Mouse (Mus musculus) kidney, adult 8-10 months (tissue): ENCODE data around the gene Trak1.

Experiments used
- DNase-seq, 2 experiments: peaks; one replicate each; pipeline ENCODE4 v3.0.0; 2022

Gene Trak1

DNA sequence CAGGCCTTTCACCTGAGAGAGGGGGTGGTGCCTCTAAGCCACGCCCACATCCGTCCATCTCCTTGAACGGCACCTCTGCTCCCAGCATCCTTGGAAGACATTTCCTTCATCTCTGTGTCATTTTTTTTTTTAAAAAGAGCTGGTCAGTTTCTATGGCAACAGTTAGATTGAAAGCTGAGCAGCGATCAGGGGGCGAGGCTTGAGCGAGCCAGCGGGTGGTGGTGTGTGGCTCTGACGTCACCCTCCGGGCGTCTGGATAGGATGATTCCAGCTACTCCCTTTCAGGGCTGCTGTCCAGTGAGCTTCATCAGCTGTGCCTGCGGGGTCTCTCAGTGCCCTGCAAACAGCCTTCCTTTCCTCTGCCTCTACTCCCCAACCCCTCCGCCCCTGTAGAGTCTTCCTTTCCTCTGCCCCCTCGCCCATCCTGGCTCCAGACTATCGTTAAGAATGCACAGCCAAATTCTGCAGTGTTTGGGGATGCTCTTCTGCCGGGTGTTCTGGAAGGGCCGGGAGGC is 105.9 kb downstream of the Trak1 start:
- DNase-seq = no peak

DNA sequence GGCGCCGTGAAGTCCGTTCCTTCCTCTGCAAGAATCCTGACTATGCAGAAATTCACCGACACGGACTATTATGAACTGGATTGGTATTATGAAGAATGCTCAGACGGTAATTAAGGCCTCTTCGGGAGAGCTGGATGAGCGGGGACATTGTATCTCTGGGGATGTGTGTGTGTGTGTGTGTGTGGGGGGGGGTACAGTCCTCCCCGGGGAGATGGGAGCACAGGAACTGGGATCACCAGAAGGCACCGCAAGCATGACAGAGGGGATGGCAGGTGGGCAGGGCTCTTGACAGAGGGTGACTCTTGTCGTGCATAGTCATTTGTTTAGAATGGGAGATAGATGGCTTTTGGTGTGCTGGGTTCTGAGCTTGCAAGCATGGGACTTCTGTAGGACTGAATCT is 106.4 kb downstream of the Trak1 start:
- DNase-seq = no peak

DNA sequence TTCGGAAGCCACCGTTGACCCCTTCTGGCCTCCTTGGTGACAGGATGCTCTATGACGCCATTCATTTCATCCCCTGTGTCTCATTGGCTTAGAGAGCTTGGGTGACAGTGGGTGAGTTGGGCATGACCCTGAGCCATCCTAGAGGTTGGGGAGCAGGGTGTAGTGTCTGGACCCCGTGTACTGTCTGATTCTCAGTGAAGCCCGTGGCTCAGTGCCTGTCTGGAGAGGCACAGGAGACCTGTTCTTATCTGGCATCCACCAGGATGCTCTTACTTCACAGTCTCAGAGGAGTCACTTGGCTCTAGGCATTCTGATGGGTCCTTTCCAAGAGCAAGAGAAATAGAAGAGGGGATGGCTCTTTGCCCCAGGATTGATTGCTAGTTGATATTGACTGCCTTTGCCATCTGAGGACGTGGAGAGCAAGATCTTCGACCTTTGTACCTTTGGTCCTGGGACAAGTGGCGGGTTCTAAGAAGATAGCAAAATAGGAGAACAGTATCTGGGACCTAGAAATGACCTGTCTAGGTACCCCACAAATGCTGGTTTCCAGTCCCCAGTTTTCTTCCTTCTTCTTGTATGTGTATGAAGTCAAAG is 107.9 kb downstream of the Trak1 start:
- no peak for DNase-seq

DNA sequence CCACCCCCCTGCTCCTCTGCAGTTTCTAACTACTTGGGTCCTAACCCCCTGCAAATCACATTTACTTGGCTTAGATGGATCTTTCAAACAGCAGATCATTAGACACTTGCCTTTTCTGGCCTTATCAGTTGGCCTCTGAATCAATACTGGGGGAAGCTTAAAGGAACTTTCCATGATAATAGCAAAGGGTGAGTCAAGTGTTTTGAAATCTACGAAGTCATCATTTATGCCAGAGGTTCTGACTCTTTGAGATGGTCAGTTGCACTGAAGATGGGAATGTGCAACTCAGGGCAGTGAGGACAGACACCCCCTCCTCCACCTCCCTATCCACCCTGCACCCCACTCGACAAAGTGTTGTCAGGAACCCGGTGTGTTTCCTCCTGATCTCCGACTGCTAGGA is 108.5 kb downstream of the Trak1 start:
- no peak for DNase-seq

DNA sequence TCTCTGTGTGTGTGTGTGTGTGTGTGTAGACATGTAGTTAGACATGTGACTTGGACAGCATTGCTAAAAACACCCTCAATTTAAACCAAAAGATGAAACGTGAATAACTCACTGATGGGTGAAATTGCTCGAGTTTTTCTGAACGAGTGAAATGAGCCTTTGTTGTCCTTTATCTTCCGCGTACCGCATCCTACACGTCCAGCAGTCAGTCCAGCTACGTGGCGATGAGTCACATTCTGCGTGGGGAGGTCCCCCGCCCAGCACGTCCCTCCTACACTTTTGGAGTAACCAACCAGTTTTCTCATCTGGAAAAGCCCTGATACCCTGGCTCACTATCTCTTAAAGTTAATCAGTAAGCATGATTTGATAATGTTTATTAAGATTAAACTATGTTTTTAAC is 116.9 kb downstream of the Trak1 start:
- DNase-seq = no peak

DNA sequence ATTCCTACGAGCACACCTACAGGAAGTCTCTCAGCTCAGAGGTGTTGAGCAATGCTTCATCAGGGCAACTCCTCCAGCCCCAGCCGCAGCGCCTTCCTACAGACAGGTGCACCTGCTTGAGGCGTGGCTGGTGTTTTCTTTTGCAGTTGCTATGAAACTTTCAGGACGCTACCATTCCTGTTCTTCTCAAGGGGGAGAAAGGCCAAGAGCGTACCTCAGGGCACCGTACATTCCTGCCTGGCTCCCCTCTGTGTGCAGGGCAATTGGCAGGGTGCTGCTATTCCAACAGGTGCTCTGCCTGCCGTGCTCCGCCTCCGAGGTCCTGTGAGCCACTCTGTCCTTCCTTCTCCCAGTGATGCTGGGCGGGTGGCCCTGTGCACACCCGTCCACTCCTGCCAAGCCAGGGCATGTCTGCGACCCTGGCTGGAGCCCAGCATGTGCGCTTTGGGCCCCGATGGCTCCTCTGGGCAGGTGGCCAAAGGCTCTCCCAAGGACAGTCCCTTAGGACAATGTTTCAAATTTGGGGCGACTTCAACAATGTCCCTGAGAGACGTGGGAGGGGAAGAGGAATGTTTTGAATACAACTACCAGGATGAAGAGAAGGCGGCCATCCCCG is 118.4 kb downstream of the Trak1 start:
- DNase-seq = peak; percentile 60 to 79

DNA sequence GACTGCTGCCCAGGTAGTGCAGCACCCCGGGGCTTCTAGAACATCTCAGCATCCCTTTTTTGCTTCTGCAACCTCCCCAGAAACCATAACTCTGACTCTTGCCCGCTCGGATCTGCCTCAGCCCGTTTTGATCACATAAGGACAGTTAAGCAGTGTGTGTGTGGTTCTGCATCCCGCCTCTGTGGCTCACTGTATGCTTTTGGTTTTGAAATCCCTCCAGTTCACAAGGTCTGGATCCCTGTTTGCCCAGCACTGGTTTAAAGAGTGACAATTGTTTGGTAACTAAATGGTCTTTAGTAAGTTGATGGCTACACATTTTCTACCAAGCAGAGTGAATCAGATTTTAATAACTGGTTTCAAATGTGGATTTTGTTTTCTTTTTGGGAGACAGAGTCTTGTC is 119.2 kb downstream of the Trak1 start:
- no peak for DNase-seq

DNA sequence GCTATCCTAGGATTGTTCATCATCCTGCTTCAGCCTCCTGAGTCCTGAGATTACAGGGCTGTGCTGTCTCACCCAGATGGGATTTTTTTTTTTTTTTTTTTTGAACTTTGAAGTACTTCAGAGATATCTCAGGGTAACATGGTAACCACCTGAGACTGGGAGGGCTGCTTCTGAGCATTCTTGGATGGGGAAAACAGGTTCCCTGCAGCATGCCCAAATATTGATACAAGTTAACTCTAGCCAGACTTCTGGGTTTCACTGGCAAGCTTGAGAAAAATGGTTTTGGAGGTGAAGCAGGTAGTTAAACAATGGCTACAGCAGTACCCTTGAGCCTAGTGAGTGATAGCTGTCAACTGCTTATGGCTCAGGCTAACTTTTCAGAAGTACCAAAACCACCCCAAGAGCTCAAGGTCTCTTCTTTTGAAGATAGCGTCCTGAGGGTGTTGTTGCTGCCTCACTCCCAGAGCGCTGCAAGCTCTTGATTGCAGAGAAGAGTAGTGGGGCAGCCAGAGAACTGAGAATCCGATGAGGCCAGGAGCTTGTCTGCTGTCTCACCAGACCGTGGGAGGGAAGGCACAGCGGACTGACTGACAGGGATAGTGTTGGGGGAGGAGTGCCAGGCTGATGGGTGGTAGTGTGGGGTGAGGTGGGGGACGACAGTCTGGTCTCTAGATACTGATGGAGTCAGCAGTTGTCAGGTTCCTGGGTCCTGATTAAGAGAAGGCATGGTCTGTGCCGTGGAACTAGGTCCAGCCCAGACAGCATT is 119.8 kb downstream of the Trak1 start:
- DNase-seq = no peak

DNA sequence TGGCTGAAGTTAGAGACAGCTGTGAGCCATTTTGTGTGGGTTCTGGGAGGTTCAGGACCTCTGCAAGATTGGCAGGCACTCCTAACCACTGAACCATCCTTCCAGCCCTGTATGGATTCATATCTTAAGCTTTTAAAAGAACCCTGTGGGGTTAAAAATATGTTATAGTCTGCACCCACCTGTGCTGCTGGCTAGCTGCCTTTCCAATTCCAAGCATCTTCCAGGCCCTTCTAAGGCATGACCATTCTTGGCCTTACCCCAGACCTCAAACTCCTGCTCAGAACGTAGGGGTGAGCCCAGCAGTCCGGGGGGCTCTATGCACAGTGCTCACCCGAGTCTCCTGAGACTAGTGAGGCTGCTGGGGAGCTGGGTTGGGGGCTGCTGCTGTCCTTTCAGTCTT is 121.7 kb downstream of the Trak1 start:
- no peak for DNase-seq

DNA sequence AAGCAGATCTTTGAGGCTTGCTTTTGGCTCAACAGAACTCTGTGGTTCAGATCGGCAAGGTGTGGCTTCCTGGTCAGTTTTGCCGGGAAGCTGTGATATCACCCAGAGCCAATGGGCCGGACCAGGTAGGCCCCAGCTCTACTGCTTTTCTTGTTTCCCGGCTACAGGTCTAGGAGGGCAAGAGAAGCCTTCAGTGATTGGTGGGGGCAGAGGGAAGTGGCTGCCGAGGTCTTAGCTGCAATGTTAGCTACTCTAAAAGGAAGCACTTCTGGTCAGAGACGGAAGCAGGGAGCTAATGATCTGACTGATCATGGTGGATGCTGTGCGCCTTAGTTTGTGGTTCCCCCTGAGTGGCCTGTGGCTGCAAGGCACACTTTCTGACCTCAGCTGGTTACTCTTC is 122.3 kb downstream of the Trak1 start:
- no peak for DNase-seq

DNA sequence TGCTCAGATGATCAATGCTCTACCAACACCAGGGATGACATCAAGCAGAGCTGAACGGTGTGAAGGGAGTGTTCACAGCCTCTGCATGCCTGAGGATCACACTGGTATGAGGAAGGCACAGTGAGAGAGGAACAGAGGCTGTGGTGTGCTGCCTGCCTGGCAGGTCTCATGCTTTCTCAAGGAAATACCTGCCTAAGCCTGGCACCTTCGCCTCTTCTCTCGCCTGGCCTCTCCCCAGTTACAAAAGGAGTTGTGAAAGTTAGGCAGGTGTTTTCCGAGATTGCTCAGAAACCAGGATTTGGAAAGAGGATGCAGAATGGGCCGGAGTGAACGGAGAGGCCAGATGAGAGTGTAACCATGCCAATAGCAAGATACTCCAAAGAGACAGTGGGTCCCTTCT is 123.5 kb downstream of the Trak1 start:
- no peak for DNase-seq

DNA sequence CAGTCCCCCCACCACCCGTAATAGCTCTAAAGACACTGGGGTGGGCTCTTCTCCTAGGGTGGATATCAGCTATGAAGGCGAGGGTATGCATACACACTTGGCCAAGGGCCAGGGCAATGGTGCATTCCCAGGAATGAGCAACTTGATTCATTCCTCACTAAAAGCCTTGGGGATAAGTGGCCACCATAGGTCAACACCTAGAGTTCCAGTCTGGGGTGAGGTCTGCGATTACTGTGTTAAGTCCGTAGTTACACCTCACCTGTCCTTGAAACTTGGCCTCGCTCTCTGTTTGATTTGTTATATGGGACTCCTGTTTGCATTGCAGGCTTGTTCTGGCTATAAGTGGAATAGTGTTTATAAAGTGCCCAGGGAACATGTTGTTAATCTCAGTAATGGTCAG is 125.1 kb downstream of the Trak1 start:
- DNase-seq = peak; percentile 38 to 45

DNA sequence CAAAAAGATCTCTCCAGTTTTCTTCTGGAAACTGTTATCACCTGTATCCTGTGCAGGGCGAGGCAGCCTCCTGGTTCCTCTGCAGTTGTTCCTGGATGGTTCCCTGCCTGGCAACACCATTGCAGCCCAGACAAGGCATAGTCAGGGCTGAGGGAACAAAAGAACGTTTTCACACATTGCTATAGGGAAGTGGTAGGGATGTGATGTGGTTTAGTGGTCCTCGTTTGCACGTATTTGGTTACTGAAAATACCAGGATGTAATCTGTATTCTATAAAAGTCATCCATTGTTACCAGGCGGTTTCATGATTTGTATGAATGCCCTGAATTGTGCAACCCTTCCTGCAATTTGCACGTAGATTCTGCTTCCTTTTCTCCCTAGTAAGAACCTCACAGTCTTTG is 126.3 kb downstream of the Trak1 start:
- no peak for DNase-seq

DNA sequence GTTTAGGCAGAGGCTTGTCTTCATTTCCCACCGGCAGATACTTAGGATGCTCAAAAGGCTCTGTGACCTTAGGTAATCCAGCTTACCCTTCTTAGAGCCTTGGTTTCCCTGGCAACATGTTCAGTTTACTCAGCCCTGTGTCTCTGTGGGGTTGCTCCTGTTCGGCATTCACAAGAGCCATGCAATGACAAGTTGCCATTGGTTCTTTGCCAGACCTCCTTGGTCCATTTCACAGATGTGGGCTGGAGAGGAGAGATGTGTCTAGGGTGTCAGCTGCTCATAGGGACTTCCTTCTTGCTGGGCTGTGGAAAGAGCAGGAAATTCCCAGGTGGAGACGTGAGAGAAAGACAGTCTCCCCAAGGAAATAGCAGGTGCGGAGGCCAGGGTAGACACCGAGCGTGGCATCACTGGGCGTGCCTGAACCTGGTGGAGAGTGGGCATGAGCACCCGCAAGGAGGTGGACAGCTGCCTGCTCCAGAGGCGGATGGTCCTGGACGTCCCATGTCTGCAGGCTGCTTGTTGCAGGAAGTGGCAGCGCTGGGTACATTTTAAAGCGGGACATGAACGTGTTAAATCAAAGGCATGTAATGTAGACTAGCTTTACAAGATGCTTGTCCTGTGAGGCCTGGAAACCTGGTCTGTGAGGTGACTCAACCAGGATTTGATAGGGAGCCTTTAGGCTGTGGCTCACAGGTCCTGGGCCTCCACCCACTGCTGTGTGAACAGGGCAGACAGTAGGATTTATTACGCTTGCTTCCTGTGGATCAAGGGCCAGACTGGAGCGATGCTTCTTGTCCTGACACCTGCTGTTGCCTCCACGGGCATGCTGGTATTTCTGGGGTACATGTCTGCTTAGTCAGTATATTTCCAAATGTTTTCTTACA is 127.2 kb downstream of the Trak1 start:
- DNase-seq = no peak

DNA sequence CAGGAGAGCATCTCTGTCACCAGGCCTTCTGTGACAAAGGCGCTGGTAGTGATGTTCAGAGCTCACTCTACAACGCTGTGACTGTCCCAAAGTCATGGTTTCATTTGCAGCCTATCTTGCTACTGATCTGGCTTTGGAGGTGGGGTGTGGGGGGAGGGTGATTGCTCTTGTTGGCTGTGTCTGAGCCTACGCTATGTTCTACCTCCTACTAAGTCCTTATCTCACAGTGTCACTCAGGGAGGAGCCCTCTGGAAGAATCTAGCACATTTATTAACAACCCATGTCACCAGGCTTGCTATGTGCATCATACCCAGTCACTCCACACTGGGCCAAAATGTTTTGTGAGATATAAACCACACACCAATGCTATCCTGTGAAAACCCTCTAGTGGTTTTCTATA is 129.1 kb downstream of the Trak1 start:
- DNase-seq = no peak

DNA sequence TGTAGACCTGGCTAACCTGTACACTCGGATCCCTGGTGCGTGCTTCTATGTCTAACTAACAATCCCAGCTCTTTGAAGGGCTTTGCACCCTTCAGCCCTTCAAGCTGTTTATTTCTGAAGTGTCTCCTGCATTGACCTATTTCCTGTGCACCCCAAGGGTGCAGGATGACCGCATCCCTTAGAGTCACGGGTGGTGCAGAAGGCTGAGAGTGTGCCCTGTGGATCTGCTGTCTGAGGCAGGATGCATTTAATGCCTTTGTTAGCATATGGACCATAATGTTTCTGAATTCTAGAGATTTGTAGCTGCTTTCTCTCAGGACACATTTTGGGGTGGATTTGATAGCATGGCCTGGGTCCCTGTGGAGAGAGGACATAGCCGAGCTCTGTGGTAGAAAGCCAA is 129.6 kb downstream of the Trak1 start:
- DNase-seq = no peak

DNA sequence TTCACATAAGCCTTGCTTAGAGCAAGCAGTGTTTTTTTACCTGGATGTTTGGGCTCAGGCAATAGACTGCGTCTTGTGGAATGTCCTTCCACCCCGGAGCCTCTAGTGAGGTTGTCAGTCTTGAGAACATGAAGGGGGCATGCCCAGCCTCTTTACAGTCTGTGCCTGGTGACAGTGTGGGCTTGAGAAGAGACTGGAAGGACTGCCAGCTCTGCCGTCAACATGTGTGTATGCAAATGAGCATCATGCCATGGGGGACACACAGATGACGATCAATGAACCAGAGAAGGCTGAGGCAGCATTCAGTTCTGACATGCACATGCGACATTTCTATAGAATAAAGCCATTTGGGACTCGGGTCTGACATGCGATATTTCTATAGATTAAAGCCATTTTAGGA is 132.3 kb downstream of the Trak1 start:
- no peak for DNase-seq

DNA sequence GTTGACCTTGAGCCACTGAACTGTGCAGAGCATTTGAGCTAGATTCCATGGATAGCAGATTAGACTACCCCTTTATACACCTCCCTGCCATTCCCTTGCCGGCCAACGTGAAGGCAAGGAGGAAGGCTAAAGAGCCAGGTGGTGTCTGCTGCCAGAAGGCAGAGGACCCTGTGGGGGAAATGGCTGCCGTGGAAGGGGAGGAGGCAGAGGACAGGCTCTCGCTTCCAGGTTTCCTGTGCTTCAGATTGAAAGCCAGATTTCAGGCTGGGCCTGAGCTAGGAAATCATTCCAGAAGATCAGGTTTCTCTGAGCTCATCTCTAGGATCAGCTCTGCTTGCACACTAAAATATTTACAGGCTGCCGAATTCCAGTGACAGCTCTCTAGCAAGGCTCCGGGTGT is 133.1 kb downstream of the Trak1 start:
- no peak for DNase-seq

DNA sequence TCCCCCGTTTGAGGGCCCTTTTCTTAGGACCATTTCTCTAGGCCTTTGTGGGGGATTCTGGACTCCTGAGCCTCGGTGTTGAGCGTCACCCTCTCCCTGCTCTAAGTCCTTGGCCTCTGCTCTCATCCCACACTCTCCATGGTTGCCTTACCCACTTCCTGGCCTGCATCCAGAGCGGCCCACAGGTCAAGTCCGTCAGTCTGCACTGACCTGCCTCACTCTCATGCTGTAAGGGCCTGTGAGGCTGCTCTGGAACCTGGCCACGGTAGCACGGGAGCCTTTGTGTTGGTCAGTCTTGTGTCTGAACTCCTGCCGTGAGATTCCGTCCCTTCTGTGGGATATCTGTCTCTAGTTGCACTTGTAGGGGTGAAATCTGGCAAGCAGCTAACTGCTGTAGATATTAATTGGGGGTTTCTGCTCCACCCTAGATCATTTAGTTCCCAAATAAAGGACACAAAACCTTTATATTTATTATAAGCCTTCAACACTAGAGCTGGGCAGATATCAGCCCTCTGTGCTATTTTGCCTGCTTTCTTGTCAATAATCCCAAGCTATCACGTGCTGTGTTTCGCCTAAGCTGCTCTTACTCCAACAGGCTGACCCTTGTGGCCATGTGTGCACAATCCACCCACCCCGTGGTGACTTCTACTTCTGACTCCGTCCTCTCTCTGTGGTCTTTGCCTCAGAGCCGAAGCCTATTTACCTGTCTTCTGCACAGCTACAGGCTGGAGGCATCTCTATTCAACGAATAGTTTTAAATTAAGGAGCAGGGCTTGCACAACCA is 136.6 kb downstream of the Trak1 start:
- peak; percentile 61 to 63 for DNase-seq

DNA sequence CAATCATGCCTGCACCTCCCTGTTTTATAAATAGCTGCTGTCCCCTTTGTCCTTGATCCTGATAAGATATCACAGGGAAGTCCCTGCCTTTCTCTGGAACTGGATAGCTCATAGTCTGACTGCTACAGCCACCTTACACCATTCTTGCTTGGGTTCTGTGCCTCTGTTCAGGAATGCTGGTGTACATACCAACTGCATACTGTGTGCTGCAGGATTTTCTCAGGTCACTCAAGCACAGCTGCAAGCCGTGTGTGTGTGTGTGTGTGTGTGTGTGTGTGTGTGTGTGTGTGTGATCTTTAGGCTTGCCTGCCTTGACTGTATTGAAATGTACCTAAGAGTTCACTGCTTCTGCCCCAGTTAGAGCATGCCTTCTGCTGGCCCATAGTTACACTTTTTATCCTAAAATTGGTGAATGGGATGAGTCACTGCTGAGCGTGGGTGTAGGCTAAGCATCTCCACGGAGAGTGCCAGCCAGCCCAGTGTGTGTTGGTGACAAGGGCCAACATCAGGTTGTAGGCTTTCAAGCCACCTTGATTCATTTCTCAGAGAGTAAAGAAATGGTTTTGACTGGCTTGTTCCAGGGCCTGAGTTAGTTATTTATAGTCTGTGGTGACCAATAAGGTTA is 138.1 kb downstream of the Trak1 start:
- DNase-seq = no peak

DNA sequence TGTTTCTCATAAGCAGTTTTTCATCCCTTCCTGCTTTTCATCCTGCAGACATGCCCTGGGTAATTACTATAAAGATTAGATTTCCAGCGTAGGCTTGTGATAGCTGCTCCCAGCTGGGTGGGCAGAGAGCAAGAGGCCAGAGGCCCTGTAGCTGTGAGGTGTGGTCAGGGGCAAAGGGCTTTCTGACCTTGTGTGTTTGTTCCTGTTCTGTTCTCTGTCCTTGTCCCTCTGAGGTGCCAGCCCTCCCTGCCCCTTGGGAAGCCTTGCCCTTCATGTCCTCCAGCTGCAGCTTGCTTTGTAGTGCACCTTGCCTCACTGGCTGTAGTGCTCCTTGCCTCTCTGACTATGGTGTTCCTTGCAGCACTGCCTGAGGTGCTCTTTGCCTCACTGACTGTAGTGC is 139.2 kb downstream of the Trak1 start:
- no peak for DNase-seq

DNA sequence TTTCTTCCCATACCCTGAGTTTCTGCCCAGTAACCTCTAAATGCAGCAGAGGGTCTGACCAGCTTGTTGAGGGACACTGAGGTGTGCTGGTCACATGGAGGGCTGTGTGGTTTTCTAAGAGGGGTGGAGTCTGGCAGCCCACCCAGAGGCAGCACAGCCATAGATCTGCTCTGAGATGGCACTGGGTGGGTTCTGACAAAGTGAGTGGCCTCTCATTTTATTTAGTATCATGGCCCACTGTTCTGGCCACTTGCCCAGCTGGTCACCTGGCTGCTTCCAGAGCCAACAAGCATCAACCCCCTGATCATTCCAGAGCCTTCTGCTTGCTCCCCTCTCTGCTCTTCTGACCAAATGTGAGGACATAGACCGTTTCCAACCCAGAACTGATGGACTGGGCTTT is 144.8 kb downstream of the Trak1 start:
- no peak for DNase-seq
